Comparison of ENCODE assay signal across 9 mouse cellular contexts in genomic region chr13:104789663-104790062, GRCm38 (mm10). TPM values are rescaled to one million over a fixed set of nuclear protein-coding genes. Genes with fewer than 3 reads are reported as not detected.
DNase-seq lines count a peak whose midpoint lies in the region; ATAC-seq lines count a peak whose summit lies in the region.
"Had no signal": no experiment of that assay in that cellular context is flagged by ENCODE, and none has a peak within 500 bp of the region (broad histone marks: within the 10 kb centered on the region; RNA-seq: fewer than 3 reads in every experiment).

No protein-coding gene starts in this region.

- H3K9me3 ChIP-seq in embryonic facial prominence, embryonic 11.5 days (replicated peaks; ENCODE audit: control insufficient read depth, low read length), result no peaks in the 10 kb centered on the region
- no peaks in the 10 kb centered on the region for H3K9me3 ChIP-seq in embryonic facial prominence, embryonic 10.5 days
- H3K9me3 ChIP-seq: stomach, embryonic 15.5 days had no signal

- 11% methylated on average over 2 of the region's 2 CpGs for WGBS in embryonic facial prominence, embryonic 11.5 days
- WGBS in embryonic facial prominence, embryonic 10.5 days, result 25% methylated on average over 2 of the region's 2 CpGs

- H3K36me3 ChIP-seq in embryonic facial prominence, embryonic 11.5 days (replicated peaks; ENCODE audit: control insufficient read depth, insufficient read depth, low read depth, low read length), result no peaks in the 10 kb centered on the region
- H3K36me3 ChIP-seq in embryonic facial prominence, embryonic 10.5 days (replicated peaks), result peaks cover 42% of the 10 kb centered on the region
- H3K36me3 ChIP-seq: stomach, embryonic 15.5 days had no signal

- no peak overlapping the region for H3K4me3 ChIP-seq in embryonic facial prominence, embryonic 11.5 days (ENCODE audit: low read depth, low read length)
- no peak overlapping the region for H3K4me3 ChIP-seq in embryonic facial prominence, embryonic 10.5 days
- H3K4me3 ChIP-seq: stomach, embryonic 15.5 days had no signal

- H3K9ac ChIP-seq in embryonic facial prominence, embryonic 11.5 days (replicated peaks; ENCODE audit: low read length), result no peak overlapping the region
- H3K9ac ChIP-seq: stomach, embryonic 15.5 days had no signal

- no peak for ATAC-seq in embryonic facial prominence, embryonic 11.5 days (replicated peaks; ENCODE audit: insufficient number of reproducible peaks, low FRiP score, low TSS enrichment, low read depth)
- peak; percentile 76 to 89; a peak in 3 of 4 replicates for ATAC-seq in hematopoietic stem cell, adult 5-6 weeks (replicated peaks in 1 of 2; ENCODE audit: insufficient read depth in 1 of 2, low FRiP score in 2 of 2, low TSS enrichment in 1 of 2, low read depth in 1 of 2, poor library complexity in 2 of 2, severe bottlenecking in 2 of 2)
- ATAC-seq in megakaryocyte progenitor cell, adult 5-6 weeks (replicated peaks; ENCODE audit: poor library complexity), result peak; percentile 98

- no peaks in the 10 kb centered on the region for H3K4me1 ChIP-seq in embryonic facial prominence, embryonic 11.5 days (ENCODE audit: control insufficient read depth, insufficient read depth, low read length)
- H3K4me1 ChIP-seq in embryonic facial prominence, embryonic 10.5 days, result no peaks in the 10 kb centered on the region
- H3K4me1 ChIP-seq: stomach, embryonic 15.5 days had no signal

- peak; percentile 71 for DNase-seq in embryonic facial prominence, embryonic 11.5 days (ENCODE audit: low spot score)
- no peak for DNase-seq in embryonic facial prominence, embryonic 10.5 days (ENCODE audit: low spot score)
- peak; percentile 4 for DNase-seq in ovary, postnatal 14 days (ENCODE audit: low spot score)
- no peak for DNase-seq in ovary, postnatal 36 days (ENCODE audit: low spot score)
- DNase-seq in cerebellum, adult 8-10 months, result peak; percentile 53
- no peak for DNase-seq in urinary bladder, postnatal 25 days (ENCODE audit: low spot score)

- no peak overlapping the region for H3K4me2 ChIP-seq in embryonic facial prominence, embryonic 11.5 days (ENCODE audit: low read depth, low read length)
- H3K4me2 ChIP-seq: stomach, embryonic 15.5 days had no signal

- H3K27me3 ChIP-seq in embryonic facial prominence, embryonic 11.5 days (ENCODE audit: control insufficient read depth, insufficient read depth, low read length), result no peaks in the 10 kb centered on the region
- no peaks in the 10 kb centered on the region for H3K27me3 ChIP-seq in embryonic facial prominence, embryonic 10.5 days (replicated peaks; ENCODE audit: low read depth, poor library complexity, severe bottlenecking)
- H3K27me3 ChIP-seq: stomach, embryonic 15.5 days had no signal

- H3K27ac ChIP-seq in embryonic facial prominence, embryonic 11.5 days (replicated peaks; ENCODE audit: low read depth, low read length), result no peak overlapping the region
- H3K27ac ChIP-seq in embryonic facial prominence, embryonic 10.5 days (replicated peaks), result no peak overlapping the region
- H3K27ac ChIP-seq: stomach, embryonic 15.5 days had no signal

RNA-seq across cellular contexts. Expression of gene Srek1ip1, which starts 2.6 kb away (rescaled TPM):
- polyA plus RNA-seq in embryonic facial prominence, embryonic 11.5 days (2014; fragmentation: Nextera tagmentation; extraction: Ambion mirVana), result 24.2 and 24.3 TPM in 2 replicates
- 18.7 and 18.8 TPM in 2 replicates for polyA plus RNA-seq in embryonic facial prominence, embryonic 10.5 days (2016; fragmentation: Nextera tagmentation; extraction: Ambion mirVana)
- 47.6 TPM in 2 replicates for total RNA-seq in hematopoietic stem cell, adult 5-6 weeks (2017)
- total RNA-seq in megakaryocyte progenitor cell, adult 5-6 weeks (2015), result 32.8 and 39.9 TPM in 2 replicates
- total RNA-seq in megakaryocyte progenitor cell, adult 5-6 weeks (2017), result 29.9 and 31.6 TPM in 2 replicates

RNA-seq across cellular contexts. Expression of gene Cwc27, which starts 27.3 kb away (rescaled TPM):
- 32.8 and 34.0 TPM in 2 replicates for polyA plus RNA-seq in embryonic facial prominence, embryonic 11.5 days (2014; fragmentation: Nextera tagmentation; extraction: Ambion mirVana)
- polyA plus RNA-seq in embryonic facial prominence, embryonic 10.5 days (2016; fragmentation: Nextera tagmentation; extraction: Ambion mirVana), result 33.3 and 36.2 TPM in 2 replicates
- 52.8 and 63.6 TPM in 2 replicates for total RNA-seq in hematopoietic stem cell, adult 5-6 weeks (2017)
- 36.3 and 54.8 TPM in 2 replicates for total RNA-seq in megakaryocyte progenitor cell, adult 5-6 weeks (2015)
- 52.4 and 64.9 TPM in 2 replicates for total RNA-seq in megakaryocyte progenitor cell, adult 5-6 weeks (2017)

Comparison
In these comparisons a context has a peak if more than half of its experiments do, and no peak if none do; other contexts are left out.
1. DNase-seq: peak in embryonic facial prominence, embryonic 11.5 days (single experiment), ovary, postnatal 14 days (single experiment) and cerebellum, adult 8-10 months (single experiment); none in embryonic facial prominence, embryonic 10.5 days (single experiment), ovary, postnatal 36 days (single experiment) and urinary bladder, postnatal 25 days (single experiment).